Mouse (Mus musculus): ENCODE measurements at regions not wholly inside any gene's neighbourhood (a gene's known extent, or its start where the extent isn't known, plus 50 kb on each side); places are given as distances from the start of the nearest gene placed in this dataset.

DNA sequence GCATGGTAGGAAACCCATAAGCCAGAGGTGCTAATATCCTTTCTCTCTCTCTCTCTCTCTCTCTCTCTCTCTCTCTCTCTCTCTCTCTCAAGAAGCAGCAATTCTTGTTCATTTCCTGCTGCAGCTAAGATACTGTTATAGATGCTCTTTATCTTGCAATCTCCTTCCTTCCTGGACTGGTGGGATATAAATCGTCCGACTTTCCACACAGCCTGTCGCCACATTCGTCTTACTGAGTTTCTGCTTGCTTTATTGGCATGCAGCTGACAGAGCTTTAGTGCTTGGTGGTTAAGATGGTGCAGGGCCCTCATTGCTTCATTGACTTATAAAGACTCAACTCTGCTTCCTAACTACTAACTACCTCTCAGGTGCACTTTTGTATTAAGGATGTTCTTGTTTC lies 165.6 kb downstream of the Kdr start:
- Histone ChIP-seq H3K79me2 (ENCODE audit: inconsistent target) (no peaks in the 10 kb centered on the region), H3K27ac (no peak overlapping the region), H3K36me3 (ENCODE audit: inconsistent target) (no peaks in the 10 kb centered on the region), H3K4me3 (ENCODE audit: inconsistent target) (no peak overlapping the region)
- WGBS (ENCODE audit: missing documents), result 16% methylated on average over 4 of the region's 4 CpGs

DNA sequence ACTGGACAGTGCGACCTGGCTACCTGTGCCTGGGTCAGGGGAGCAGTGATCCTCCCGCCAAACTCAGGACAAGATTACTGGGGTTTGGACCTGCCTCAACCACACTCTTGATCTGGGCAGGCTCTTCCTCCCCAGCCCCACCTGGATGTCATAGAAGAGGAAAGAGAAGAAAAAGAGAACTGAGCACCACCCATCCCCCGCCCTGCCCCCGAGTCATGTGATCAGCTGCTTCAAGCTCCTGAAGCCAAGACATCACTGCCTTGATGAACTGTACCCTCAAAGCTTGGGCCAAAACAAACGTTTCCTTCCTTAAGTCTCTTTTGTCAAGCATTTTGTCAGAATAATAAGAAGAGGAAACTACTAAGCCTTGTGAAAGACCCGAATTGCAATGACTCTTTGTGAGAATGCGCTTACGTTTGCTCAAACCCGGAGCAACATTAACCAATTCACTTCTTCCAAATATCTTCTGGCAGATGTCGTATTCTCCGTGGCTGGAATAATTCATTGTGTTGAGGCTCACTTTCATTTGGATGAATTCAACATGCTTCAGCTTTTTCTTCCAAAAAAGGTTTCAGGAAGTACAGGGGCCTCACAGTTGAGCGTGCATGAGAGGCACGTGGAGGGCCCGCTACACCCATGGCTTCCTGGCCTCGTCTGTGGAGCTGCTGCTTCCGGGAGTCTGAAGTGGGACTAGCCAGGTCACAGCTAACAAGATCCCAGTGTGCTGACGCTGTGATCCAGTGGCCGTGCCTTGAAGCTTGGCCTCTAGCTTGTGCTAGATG lies 169.5 kb downstream of the Kdr start:
- Histone ChIP-seq H3K27ac (no peak overlapping the region), H3K4me3 (ENCODE audit: inconsistent target) (no peak overlapping the region), H3K79me2 (ENCODE audit: inconsistent target) (no peaks in the 10 kb centered on the region), H3K36me3 (ENCODE audit: inconsistent target) (no peaks in the 10 kb centered on the region)
- WGBS (ENCODE audit: missing documents), result 22% methylated on average over 18 of the region's 18 CpGs

DNA sequence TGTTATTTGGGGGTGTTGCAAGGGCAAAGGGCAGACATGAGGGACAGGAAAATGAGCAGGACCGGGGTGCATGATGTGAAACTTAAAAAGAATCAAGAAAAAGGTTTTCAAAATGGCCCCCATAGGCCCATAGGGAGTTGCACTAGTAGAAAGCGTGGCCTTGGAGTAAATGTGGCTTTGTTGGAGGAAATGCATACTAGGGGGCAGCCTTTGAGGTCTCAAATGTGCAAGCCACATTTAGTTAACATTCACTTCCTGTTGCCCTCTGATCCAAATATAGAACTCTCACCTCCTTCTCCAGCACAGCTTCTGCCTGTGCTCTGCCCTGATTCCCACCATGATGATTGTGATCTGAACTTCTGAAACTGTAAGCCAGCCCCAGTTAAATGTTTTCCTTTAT lies 173.2 kb downstream of the Kdr start:
- no peaks in the 10 kb centered on the region for H3K36me3 ChIP-seq (ENCODE audit: inconsistent target)
- 60% methylated on average over 2 of the region's 2 CpGs for WGBS (ENCODE audit: missing documents)

DNA sequence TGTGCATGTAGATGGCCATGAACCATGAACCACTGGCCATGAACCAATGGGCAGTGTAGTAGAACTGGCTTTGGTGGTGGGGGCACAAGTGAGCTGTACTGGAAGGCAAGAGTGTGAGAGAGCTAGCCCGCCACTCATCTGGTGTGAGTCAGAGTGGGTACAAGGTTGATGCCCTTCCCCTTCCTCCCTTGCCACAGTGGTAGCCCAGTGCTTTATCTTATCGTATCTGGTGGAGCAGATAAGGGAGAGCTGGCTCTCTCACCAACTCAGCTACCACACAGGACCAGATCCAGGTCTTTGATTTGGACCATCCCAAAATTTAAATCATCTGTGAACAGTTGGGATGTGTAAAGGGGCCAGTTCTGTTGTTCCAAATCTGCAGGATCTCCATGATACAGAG lies 173.9 kb downstream of the Kdr start:
- Histone ChIP-seq H3K79me2 (ENCODE audit: inconsistent target) (no peaks in the 10 kb centered on the region), H3K27ac (no peak overlapping the region), H3K4me3 (ENCODE audit: inconsistent target) (no peak overlapping the region), H3K36me3 (ENCODE audit: inconsistent target) (no peaks in the 10 kb centered on the region)
- whole genome bisulfite sequencing (ENCODE audit: missing documents), result 78% methylated on average over 2 of the region's 2 CpGs

More for the DNA sequence above, 173.2 kb downstream of the Kdr start:
- no peaks in the 10 kb centered on the region for H3K79me2 ChIP-seq (ENCODE audit: inconsistent target)
- no peak overlapping the region for H3K27ac ChIP-seq
- H3K4me3 ChIP-seq (ENCODE audit: inconsistent target), result no peak overlapping the region

DNA sequence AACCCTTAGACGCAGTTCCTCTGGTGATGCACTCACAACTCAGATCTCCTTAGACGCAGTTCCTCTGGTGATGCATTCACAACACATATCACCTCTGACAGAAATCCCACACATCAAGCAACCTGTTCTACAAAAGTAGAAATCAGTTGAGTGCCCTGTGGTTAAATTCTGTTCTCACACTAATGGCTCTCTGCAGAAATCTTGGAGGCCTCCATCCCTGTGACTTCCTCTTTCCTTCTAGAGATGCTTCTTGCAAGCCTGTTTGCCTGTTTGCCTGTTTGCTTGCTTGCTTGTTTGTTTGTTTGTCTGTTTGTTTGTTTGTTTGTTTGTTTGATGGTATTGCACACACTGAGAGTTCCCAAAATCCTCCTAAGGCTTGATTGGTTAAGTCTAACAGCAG lies 175.2 kb downstream of the Kdr start:
- no peak overlapping the region for H3K4me3 ChIP-seq (ENCODE audit: inconsistent target)
- WGBS (ENCODE audit: missing documents), result 30% methylated on average over 2 of the region's 2 CpGs
- H3K27ac ChIP-seq, result no peak overlapping the region
- no peaks in the 10 kb centered on the region for H3K36me3 ChIP-seq (ENCODE audit: inconsistent target)
- H3K79me2 ChIP-seq (ENCODE audit: inconsistent target), result no peaks in the 10 kb centered on the region

DNA sequence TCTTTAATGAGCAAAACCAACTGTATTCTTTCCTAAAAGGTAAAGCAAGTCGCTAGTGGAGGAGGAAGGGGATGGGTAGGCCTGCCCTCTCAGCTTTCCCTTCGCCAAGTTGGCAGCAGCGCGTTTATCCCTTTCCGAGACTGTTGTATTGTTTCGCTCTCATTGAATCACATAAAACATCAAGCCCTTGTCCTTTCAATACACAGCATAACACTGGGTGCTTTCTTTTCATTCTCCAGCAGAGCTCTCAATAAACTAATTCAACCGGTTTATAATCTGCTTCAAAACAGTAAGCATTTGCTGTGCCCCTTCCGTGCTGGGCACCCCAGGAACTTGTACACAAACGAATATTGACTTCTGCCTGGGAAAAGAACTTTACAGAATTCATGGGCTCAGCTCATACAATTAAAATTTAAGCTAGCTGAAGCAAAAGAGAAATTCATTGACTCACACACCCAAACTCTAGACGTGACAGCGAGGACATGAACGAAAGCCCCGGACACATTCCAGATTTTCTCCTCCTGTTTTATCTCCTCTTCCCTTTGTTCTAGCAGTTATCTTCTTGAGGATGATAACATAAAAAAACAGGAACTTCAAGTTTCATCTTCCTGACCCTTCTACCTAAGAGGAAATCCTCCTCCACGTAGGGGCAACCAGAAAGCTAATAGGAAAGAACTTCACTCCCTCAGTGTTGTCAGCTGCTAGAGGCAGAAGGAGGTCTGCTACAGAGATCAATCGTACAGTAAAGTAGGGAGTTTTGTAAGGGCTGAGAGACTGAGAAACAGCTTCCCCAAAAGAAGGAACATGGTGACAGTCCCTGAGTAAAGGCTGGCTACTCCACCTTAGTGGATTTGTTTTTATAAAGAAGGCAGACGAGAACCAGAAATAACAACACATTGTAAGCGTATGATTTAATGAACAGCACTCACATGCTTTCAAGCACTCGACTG lies 177.9 kb downstream of the Kdr start:
- 56% methylated on average over 18 of the region's 18 CpGs for WGBS (ENCODE audit: missing documents)
- no peak overlapping the region for H3K4me3 ChIP-seq (ENCODE audit: inconsistent target)
- H3K27ac ChIP-seq, result no peak overlapping the region
- no peaks in the 10 kb centered on the region for H3K79me2 ChIP-seq (ENCODE audit: inconsistent target)
- no peaks in the 10 kb centered on the region for H3K36me3 ChIP-seq (ENCODE audit: inconsistent target)

DNA sequence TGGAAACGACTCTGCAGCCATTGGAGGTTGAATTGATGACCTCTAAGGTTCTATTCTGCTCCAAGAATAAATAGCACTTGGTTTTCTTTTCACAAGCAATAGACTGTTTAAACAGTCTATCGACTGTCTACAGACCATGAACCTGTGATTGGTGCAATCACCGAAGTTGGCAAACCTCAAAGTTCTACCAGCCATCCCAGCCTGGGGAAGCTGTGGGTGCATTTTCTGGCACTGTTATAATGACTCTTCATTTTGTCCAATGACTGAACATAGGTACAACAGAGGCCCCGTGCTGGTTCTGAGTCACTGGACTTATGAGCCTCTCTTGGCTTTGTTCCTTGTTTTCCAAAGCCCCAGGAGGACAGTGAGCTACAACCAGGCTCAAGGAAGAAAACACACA lies 178.6 kb downstream of the Kdr start:
- H3K79me2 ChIP-seq (ENCODE audit: inconsistent target), result no peaks in the 10 kb centered on the region
- H3K36me3 ChIP-seq (ENCODE audit: inconsistent target), result no peaks in the 10 kb centered on the region
- H3K27ac ChIP-seq, result no peak overlapping the region
- H3K4me3 ChIP-seq (ENCODE audit: inconsistent target), result no peak overlapping the region
- 24% methylated on average over 4 of the region's 4 CpGs for WGBS (ENCODE audit: missing documents)

DNA sequence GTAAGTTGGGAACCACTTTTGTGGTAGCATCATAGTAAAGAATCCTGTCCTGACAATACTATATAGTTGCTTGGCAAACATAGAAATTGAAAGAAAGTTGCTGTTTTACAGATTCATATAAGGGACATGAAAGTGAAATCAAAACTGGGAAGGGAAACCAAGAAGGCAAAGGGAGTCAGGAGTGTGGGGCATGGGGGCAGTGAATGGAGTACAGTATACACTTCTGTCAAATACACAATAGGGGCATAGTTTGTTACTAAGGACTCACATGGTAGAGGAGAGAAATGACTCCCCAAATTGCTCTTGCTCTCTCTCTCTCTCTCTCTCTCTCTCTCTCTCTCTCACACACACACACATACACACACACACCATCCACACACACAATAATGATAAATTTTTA lies 185.1 kb downstream of the Kdr start:
- H3K4me3 ChIP-seq (ENCODE audit: inconsistent target), result no peak overlapping the region
- no peaks in the 10 kb centered on the region for H3K36me3 ChIP-seq (ENCODE audit: inconsistent target)
- H3K79me2 ChIP-seq (ENCODE audit: inconsistent target), result no peaks in the 10 kb centered on the region
- H3K27ac ChIP-seq, result no peak overlapping the region

DNA sequence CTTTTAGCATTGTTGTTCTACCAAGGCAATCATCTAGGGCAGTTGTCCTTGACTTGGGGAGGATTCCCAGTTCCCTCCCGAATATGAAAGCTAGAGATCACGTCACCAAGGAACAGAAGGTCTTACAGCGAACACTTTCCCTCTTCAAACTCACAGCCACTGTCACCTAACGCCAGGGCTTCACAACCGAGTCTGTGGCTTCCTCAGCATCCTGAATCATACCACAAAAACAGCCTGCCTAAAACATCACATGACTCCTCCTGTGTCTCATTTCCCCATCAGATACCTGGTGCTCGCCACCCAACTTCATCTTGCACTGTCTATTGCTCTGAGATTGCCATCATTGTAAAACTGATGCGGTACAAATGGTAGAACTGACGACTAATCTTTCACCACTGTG lies 186.5 kb downstream of the Kdr start:
- H3K36me3 ChIP-seq (ENCODE audit: inconsistent target), result no peaks in the 10 kb centered on the region
- H3K27ac ChIP-seq, result no peak overlapping the region
- no peaks in the 10 kb centered on the region for H3K79me2 ChIP-seq (ENCODE audit: inconsistent target)
- 17% methylated on average over 8 of the region's 8 CpGs for WGBS (ENCODE audit: missing documents)
- no peak overlapping the region for H3K4me3 ChIP-seq (ENCODE audit: inconsistent target)

DNA sequence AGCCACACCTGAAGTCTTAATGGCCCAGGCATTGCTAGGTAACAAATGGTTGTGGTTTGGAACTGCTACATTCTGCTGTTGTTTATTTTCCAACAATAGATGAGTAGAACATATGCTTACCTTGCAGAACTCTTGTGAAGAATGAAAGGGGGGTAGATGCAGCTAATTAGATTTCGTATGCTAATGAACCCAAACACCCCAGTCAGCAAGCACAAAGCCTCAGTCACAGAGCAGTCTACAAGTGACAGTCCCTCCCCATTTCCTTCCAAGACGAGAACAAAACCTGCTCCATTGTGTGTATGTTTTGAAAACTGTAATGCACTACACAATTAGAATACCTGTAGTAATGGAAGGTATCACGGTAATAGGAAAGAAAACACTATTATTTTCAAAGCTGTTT lies 190.2 kb downstream of the Kdr start:
- 93% methylated on average over 3 of the region's 3 CpGs for WGBS (ENCODE audit: missing documents)
- no peak overlapping the region for H3K4me3 ChIP-seq (ENCODE audit: inconsistent target)
- H3K79me2 ChIP-seq (ENCODE audit: inconsistent target), result no peaks in the 10 kb centered on the region
- no peak overlapping the region for H3K27ac ChIP-seq
- no peaks in the 10 kb centered on the region for H3K36me3 ChIP-seq (ENCODE audit: inconsistent target)

DNA sequence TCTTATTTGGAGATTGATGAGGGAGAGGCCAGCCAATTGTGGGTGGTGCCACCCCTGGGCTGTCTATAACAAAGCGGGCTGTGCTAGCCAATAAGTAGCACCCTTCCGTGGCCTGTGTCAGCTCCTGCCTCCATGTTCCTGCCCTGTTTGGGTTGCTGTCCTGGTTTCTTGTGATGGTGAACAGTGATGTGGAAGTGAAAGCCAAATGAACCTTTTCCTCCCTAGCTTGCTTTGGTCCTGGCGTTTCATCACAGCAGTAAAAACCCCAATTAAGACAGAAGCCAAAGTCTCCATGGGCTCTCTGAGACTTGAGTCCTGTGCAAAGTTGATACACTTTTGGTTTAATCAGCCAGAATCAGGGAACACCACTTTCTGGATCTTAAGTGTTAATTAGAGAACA lies 192.1 kb downstream of the Kdr start:
- H3K36me3 ChIP-seq (ENCODE audit: inconsistent target), result no peaks in the 10 kb centered on the region
- no peak overlapping the region for H3K4me3 ChIP-seq (ENCODE audit: inconsistent target)
- 75% methylated on average over 3 of the region's 3 CpGs for whole genome bisulfite sequencing (ENCODE audit: missing documents)
- H3K79me2 ChIP-seq (ENCODE audit: inconsistent target), result no peaks in the 10 kb centered on the region
- no peak overlapping the region for H3K27ac ChIP-seq

DNA sequence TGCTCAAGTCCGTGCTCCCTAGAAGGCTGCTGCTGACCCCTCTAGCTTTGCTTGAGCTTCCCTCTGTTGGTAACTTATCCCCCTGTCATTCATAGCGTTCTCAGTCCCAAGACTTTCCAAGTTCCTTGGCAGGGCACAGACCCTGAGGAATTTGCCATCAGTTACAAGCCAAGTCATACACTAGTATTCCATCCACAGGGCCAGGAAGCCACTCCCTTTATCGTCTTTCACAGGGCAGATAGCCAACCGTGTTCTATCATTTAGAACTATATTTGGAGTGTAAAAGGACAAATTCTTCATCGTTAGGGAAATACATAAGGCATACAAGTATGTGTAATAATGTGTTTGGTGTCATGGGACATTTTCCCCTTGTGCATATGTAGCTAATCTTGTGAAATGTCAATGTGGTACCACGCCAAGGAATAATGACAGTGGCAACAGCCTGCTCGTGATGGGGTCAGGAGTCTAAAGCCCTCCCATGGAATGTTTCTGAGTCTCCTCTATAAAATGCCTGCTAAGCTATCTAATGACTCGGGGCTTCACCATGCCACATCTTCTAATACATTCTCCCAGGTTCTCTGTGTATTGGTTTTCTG lies 193.2 kb downstream of the Kdr start:
- Histone ChIP-seq H3K27ac (no peak overlapping the region), H3K36me3 (ENCODE audit: inconsistent target) (no peaks in the 10 kb centered on the region), H3K79me2 (ENCODE audit: inconsistent target) (no peaks in the 10 kb centered on the region), H3K4me3 (ENCODE audit: inconsistent target) (no peak overlapping the region)
- WGBS (ENCODE audit: missing documents), result 87% methylated on average over 8 of the region's 8 CpGs

DNA sequence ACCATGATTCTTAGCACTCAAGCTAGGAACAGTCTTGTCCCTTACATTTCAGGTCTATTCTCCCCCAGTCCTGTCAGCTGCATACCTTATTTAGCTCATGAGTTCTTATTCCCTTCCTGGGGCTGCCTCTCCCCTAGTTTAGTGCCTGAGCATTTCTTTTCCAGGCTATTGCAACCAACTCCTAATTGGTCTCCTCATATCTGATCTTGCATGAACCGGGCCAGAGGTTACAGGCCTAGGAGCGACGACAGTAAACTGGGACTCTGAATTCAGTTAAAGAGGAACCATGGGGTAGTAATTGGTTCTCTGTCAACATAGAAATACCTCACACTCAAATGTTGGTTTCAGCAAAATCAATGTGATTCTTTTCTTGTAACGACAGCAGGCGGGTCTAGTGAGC lies 195.9 kb downstream of the Kit start:
- WGBS (ENCODE audit: missing documents), result 82% methylated on average over 5 of the region's 5 CpGs
- Histone ChIP-seq H3K4me3 (ENCODE audit: inconsistent target) (no peak overlapping the region), H3K79me2 (ENCODE audit: inconsistent target) (no peaks in the 10 kb centered on the region), H3K36me3 (ENCODE audit: inconsistent target) (no peaks in the 10 kb centered on the region), H3K27ac (no peak overlapping the region)

DNA sequence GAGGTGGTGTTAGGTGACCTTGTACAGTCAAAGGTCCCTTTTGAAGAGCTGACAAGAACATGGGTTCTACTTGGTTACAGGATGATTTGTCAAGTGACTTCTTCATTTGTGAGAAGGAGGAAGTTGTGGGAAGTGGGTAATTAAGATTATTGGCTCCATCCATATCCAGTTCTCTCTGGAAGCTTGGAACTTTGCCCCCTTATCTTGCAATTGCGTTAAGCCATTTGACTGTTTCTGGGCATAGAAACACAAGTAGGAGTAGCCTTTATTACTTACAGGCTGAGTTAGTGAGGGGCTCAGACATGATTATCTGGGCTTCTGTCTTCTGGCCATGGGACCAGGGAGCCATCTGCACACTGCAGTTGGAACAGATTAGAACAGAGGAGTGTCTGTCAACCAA lies 192.5 kb downstream of the Kit start:
- H3K36me3 ChIP-seq (ENCODE audit: inconsistent target), result no peaks in the 10 kb centered on the region
- no peaks in the 10 kb centered on the region for H3K79me2 ChIP-seq (ENCODE audit: inconsistent target)
- no peak overlapping the region for H3K4me3 ChIP-seq (ENCODE audit: inconsistent target)
- H3K27ac ChIP-seq, result no peak overlapping the region
- WGBS (ENCODE audit: missing documents), result 54% methylated on average over 1 of the region's 1 CpGs

DNA sequence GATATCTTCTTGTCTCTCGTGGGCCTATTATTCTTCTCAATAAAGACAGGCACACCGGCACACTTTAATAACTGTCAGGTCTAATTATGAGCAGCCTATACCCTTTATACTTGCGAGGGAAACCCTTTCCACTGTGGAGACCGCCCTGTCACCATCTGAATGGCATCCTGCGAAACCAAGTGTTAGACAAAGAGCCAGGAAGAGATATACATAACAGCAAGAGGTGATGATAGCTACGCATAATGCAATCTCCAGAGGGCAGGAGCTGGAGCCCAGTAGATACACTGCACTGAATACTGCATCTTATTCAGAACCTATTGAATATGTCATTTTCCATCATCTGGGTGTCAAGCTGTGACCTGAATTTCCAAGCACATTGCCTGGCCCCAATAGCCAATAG lies 187.7 kb downstream of the Kit start:
- Histone ChIP-seq H3K4me3 (ENCODE audit: inconsistent target) (no peak overlapping the region), H3K36me3 (ENCODE audit: inconsistent target) (no peaks in the 10 kb centered on the region)
- 61% methylated on average over 6 of the region's 6 CpGs for WGBS (ENCODE audit: missing documents)

More for the DNA sequence above, 187.7 kb downstream of the Kit start:
- Histone ChIP-seq H3K27ac (no peak overlapping the region), H3K79me2 (ENCODE audit: inconsistent target) (no peaks in the 10 kb centered on the region)
